Mouse (Mus musculus) left cerebral cortex, postnatal 14 days (tissue): Measurements from ENCODE around the gene Troap. TPM values are rescaled to one million over a fixed set of nuclear protein-coding genes. Genes with fewer than 3 reads are reported as not detected.

Experiments used
- DNase-seq, 2 experiments: peaks; one replicate each; pipeline ENCODE4 v3.0.0; 2021 to 2022; ENCODE audit warnings: low spot score in 2 of 2, mixed read lengths in 1 of 2
- intact Hi-C: fragments of 180-260 bp; cut with DNase I; formaldehyde crosslinking; loops from one replicate; pipeline ENCODE4 v1.15.1; 2025
- microRNA-seq, 2 experiments: library from miRNA; unstranded; fragments of <30 nt; microRNA quantifications; one replicate each; pipeline ENCODE4 v1.2.0; 2022
- total RNA-seq, 2 experiments: library from RNA; stranded (reverse); gene quantifications; 2 replicates each; pipeline ENCODE4 v1.2.3; 2021

Troap gene
- total RNA-seq, 2 experiments from 2014 or later, result 1.0 to 1.1 TPM

- intact Hi-C loops, result no loop called here
- DNase-seq, result no peak
These were observed 55.9 kb downstream of the Troap start for GRCm38 (mm10) chr15:99129956-99130910.

Small RNAs within 50 kb of the gene (microRNA-seq; reads per million reads assigned to microRNA genes)
- 0 to 0.34 reads per million in 2 experiments for gene Mir6960

Other genes starting within 250 kb of the Troap start
- 10 to 100 TPM; 41.5 to 45.4 TPM for gene Prkag1, start 243.1 kb upstream of the Troap start, total RNA-seq
- gene Kmt2d, start 203.4 kb upstream of the Troap start, total RNA-seq, result 10 to 100 TPM; 73.2 to 75.3 TPM
- 1 to 10 TPM; 8.6 to 9.3 TPM for gene Rhebl1, start 180.0 kb upstream of the Troap start, total RNA-seq
- under 1 TPM; 0.15 to 0.24 TPM for gene Dhh, start 176.0 kb upstream of the Troap start, total RNA-seq
- gene Lmbr1l, start 156.3 kb upstream of the Troap start, total RNA-seq, result 10 to 100 TPM; 17.9 to 18.1 TPM
- gene Tuba1b, start 140.0 kb upstream of the Troap start, total RNA-seq, result 100 to 1,000 TPM; 689 to 750 TPM
- gene Gm49450, start 121.0 kb upstream of the Troap start, total RNA-seq, result not detected
- 1,000 to 10,000 TPM; 2,132 to 2,150 TPM for gene Tuba1a, start 120.9 kb upstream of the Troap start, total RNA-seq
- 100 to 1,000 TPM; 129 to 142 TPM for gene Tuba1c, start 44.7 kb upstream of the Troap start, total RNA-seq
- 1 to 10 TPM; 1.7 to 6.2 TPM for gene Prph, start 19.4 kb upstream of the Troap start, total RNA-seq
- not detected for gene C1ql4, start 13.2 kb downstream of the Troap start, total RNA-seq
- not detected for gene Dnajc22, start 18.6 kb downstream of the Troap start, total RNA-seq
- 10 to 100 TPM; 36.7 to 37.2 TPM for gene Spats2, start 51.3 kb downstream of the Troap start, total RNA-seq
- 100 to 1,000 TPM; 161 to 175 TPM for gene Kcnh3, start 150.3 kb downstream of the Troap start, total RNA-seq
- gene Mcrs1, start 177.4 kb downstream of the Troap start, total RNA-seq, result 10 to 100 TPM; 93.7 to 99.6 TPM
- 10 to 100 TPM; 95.4 to 99.5 TPM for gene Prpf40b, start 220.5 kb downstream of the Troap start, total RNA-seq
- 1 to 10 TPM; 1.7 to 2.2 TPM for gene Fam186b, start 221.3 kb downstream of the Troap start, total RNA-seq